Mouse (Mus musculus): ENCODE data around the gene Zfp637.
"Not testable (repeated sequence)": the region's sequence is repeated elsewhere in the genome, so short reads cannot be mapped to it uniquely, and the experiment has no call there.

Zfp637 gene

DNA sequence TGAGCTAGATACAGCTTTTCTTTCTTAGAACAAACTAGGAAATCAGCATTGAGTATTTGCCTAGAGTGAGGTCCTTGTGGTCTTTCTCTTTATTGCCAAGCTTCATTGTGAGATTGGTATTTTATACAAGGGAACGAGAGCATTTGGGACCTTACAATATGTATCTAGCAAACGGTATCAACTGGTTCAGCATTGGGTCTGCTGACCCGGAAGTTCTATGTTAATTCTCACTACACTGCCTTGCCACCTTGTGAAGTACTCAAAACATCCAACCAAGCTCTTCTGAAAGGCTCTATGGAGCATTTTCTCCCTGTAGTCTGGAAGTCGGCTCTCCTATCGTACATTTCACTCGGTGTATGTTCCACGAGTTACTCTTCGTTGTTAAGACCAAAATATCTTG lies 22.8 kb downstream of the Zfp637 start:
- DNase-seq (ENCODE audit: low spot score) = no peak

DNA sequence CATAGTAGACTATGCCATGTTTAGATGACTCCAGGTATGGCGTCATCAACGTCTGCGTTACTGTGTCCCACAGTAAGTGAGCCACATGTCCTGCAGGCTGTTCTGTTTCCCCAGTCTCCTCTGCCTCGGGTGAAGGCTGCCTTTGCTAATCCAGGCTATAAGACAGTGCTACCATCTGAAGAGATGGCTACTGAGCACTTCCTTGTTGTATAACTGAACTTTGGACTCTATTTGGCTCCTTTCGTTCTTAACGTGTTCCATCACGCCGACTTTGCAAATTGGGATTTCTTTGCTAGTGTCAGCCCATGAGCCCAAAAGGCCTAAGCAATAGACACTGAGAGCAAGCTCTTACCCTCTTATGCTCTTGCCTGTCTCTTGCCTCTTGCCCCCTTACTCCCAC lies 27.2 kb downstream of the Zfp637 start:
- DNase-seq (ENCODE audit: low spot score) = no peak

DNA sequence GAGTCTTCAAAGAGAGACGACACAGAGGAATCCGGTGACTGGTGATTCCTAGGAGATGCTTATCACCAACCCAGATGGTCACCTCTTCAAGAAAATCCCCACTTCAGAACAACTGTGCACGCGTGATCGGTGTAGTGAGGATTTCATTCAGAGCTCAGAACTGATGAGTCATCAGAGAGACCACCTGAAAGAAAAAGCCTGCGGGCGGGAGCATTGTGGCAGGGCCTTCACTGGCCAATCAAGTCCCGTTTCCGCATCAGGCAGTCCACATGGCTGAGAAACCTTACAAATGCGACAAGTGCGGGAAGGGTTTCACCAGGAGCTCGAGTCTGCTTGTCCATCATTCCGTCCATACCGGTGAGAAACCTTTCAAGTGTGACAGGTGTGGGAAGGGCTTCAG lies 30.1 kb downstream of the Zfp637 start:
- no peak for DNase-seq (ENCODE audit: low spot score)

DNA sequence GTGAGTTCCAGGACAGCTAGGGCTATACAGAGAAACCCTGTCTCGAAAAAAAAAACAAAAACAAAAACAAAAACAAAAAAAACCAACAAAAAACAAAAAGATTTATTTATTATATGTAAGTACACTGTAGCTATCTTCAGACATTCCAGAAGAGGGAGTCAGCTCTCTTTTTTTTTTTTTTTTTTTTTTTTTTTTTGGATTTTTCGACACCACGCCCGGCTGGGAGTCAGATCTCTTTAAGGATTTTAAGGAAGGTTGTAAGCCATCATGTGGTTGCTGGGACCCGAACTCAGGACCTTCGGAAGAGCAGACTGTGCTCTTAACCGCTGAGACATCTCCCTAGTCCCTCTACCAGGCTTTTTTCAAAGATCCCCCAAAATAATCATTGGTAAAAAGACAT lies 32.5 kb downstream of the Zfp637 start:
- DNase-seq (ENCODE audit: low spot score) = not testable (repeated sequence)

DNA sequence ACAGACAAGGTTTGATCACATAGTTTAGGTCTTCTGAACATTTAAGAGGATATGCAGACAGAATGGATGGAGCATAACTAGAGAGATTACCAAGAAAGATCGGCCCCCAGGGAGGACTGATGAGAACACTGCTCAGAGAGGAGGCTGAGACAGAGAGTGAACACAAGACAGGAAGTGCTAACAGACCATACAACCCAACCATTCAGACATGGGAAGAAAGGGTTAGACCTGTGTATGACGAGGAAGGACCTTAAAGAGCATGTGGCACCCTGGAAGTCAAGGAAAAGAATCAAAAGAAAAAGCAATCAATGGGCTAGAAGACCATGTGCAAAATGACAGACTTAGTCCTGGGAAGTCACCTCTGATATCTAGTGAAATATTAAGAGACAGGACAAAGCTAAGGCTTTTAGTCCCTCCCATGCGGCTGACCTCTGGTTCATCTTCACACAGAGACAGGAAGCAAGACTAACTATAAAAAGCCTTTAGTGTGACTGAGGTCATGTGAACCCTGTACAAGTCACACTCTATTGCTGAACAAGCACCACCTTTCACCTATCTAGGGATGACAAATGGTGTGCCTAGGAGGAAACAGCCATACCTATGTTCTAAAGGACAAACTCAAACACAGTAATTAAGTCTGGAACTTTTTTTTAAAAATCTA lies 33.8 kb downstream of the Zfp637 start:
- DNase-seq (ENCODE audit: low spot score) = no peak

- no peak for DNase-seq (ENCODE audit: low spot score)
Observed at GRCm38 (mm10) chr6:117878700-117879407, 37.9 kb downstream of the Zfp637 start.

DNA sequence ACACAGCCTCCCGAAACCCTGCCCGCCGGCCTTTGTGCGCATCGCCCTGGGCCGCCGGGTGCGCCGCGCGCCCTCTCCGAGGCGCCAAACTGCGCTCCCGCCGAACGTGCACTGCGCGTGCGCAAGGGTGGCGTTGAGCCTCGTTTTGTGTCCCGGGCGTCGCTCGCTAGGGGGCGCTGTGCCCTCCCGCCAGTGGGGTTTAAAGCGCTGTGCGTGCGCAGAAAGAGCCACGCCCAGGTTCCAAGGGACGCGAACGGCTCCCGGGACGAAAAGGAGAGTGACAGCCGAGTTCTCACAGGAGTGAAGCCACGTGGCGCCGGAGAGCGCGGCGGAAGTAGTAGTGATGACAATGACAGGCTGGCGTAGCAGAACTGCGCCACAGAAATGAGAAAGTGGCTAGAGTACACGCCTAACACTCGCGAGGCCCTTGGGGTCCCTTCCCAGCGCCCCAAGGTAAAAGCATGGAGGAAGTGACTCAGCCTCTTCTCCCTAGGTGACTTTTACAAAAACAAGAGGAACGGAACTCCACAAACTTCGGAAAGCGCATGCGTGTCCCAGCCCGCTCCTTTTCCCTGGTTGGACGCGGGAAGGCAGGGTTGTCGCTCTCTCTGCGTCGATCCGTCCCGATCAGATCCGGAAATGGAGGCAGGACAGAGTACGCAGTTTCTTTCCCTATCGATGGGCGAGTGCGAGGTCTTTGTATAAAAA lies 38.6 kb downstream of the Zfp637 start:
- peak; percentile 100 for DNase-seq (ENCODE audit: low spot score)

DNA sequence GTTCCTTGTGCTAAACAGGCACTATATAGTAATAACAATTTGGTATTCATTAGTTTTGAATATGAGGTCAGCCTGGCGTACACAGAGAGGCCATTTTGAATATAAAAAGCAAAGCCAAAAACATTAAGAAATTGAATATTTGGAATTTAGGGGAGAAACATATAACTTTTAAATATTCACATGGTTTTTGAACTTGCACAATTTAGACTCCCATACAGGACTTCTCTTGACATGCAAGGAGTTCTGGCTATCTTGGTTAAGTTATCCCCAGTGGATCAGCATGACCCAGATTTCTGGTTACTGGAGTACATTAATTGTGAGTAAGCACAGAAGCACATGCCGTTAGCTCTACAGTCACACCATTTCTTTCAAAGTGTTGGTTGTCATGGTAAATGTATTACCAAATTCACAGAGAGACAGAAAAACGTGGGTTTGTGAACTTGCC lies 39.4 kb downstream of the Zfp637 start:
- no peak for DNase-seq (ENCODE audit: low spot score)

GRCm38 (mm10) chr6:117881229-117881628 lies 40.2 kb downstream of the Zfp637 start:
- DNase-seq (ENCODE audit: low spot score) = no peak

DNA sequence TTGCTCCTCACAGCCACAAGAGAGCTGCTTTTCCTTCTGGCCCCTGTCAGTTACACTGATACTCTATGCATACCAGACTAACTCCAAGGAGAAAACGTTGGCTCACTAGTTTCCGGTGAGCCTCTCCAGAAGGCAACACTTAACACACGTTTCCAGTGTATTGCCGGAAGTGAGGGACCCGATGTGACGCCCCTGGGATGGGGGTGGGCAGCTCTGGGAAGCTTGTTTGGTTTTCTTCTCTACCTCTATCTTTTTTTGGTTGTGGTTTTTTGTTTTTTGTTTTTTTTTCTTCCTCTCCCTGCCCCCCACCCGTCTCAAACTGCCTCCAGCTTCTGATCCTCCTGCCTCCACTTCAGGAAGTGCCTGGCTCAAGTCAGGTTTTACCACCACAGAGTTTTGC lies 41.0 kb downstream of the Zfp637 start:
- DNase-seq (ENCODE audit: low spot score) = no peak

DNA sequence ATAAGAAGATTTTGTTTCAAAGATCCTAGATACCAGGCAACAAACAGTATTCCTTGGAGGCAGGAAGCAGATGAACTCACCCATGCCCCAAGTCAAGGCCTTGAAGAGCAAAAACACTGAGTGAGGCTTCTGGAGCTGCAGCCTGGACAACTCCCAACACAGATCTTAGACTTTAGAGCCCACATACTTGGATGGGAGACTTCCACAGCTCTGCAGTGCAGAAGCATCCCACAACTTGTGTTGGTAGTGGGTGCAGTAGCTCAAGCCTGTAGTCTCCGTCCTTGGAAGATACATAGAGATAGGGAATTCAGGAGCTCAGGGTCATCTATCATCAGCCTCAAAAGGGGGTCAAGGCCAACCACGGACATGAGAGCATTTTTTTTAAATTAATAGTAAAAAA lies 45.0 kb downstream of the Zfp637 start:
- DNase-seq (ENCODE audit: low spot score) = no peak

DNA sequence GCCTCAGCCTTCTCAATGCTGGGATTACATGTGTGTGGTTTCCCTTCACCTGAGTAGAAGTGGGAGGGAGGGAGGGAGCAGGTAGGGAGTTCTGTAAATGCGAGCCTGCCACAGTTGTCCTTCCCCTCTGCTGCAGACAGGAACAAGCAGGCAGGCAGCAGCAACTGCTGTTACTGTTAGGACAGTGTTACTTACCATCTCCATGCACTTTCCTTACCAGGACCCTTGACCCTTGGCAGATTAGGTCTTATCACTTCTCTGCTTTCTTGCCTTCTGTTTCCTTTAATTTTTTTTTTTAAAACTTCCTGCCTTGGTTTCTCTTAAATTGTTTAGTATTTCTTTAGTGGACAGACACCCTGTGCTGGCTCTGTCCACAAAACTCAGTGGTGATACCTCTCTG lies 47.1 kb downstream of the Zfp637 start:
- DNase-seq (ENCODE audit: low spot score) = no peak

GRCm38 (mm10) chr6:117888642-117889096 lies 47.7 kb downstream of the Zfp637 start:
- DNase-seq (ENCODE audit: low spot score) = no peak

DNA sequence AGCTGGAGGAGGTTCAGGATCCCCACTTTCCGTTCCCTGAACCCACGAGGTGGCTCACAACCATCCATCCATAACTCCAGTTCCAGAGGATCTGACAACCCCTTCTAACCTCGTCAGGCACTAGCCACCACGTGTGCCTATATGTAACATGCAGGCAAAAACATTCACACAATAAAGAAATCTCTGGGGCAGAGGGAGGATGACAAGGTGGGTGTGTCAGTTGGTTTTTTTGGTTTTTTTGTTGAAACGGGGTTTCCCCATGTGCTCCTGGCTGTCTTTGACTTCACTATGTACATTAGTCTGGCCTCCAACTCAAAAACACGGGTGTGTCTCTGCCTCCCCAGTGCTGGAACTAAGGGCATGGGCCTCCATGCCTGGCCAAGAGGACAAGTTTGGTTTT lies 49.3 kb downstream of the Zfp637 start:
- no peak for DNase-seq (ENCODE audit: low spot score)

GRCm38 (mm10) chr6:117891369-117892160 lies 50.6 kb downstream of the Zfp637 start:
- DNase-seq (ENCODE audit: low spot score) = no peak

DNA sequence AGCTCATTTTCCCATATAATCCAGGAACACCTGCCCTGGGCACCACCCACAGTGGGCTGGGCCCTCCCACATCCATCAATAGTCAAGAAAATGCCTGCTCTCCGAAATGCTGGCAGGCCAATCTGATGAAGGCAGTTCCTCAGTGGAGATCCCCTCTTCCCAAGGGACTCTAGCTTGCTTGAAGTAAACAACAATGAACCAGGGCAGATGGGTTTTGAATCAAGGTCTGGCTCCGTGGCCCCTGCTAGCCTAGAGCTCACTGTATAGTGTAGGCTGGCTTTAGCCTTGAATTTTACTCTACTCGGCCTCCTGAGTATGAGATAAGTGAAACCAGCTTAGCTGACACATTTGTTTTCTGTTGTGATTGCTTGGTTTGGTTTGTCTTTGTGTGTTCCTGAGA lies 51.4 kb downstream of the Zfp637 start:
- DNase-seq (ENCODE audit: low spot score) = no peak

DNA sequence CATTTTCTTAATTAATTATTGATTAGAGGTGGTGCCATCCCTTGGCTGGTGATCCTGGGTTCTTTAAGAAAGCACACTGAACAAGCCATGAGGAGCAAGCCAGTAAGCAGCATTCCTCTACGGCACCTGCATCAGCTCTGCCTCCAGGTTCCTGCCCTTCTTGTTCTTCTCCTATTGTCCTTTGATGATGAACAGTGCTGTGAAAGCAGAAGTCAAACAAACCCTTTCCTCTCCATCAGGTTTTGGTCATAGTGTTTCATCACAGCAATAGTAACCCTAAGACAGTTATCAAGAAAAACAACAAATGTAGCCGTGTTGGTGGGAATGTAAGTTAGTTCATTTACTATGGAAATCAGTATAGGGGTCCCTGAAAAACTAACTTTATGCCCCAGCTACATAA lies 52.5 kb downstream of the Zfp637 start:
- DNase-seq (ENCODE audit: low spot score) = no peak

All from ovary, postnatal 14 days (tissue).